Mouse (Mus musculus) hindbrain, embryonic 13.5 days (tissue): Measurements from ENCODE around the gene Nek5. TPM values are rescaled to one million over a fixed set of nuclear protein-coding genes. Genes with fewer than 3 reads are reported as not detected.

ENCODE experiments used
- ATAC-seq: fragments of 200-750 bp; cut with Nextera tagmentation; 2 replicates; pipeline ENCODE4 v1.8.0; 2017; ENCODE audit warnings: moderate TSS enrichment; ENCODE audit not compliant: low FRiP score
- H3K27ac ChIP-seq: fragments of 300-500 bp; sonication (generic); 2 replicates; pipeline ENCODE4 v1.5.1; 2015; ENCODE audit warnings: inconsistent platforms, mild to moderate bottlenecking, moderate library complexity
- H3K27me3 ChIP-seq: fragments of 300-500 bp; sonication (generic); 2 replicates; pipeline ENCODE4 v1.6.1; 2015; ENCODE audit warnings: mild to moderate bottlenecking, inconsistent platforms
- H3K36me3 ChIP-seq: fragments of 300-500 bp; sonication (generic); 2 replicates; pipeline ENCODE4 v1.6.1; 2015; ENCODE audit warnings: mild to moderate bottlenecking, inconsistent platforms
- H3K4me1 ChIP-seq: fragments of 300-500 bp; sonication (generic); replicated peaks from 2 replicates; pipeline ENCODE4 v1.6.1; 2015; ENCODE audit warnings: inconsistent platforms
- H3K4me2 ChIP-seq: fragments of 300-500 bp; sonication (generic); 2 replicates; pipeline ENCODE4 v1.6.1; 2015; ENCODE audit warnings: inconsistent platforms, mild to moderate bottlenecking, moderate library complexity
- H3K4me3 ChIP-seq: fragments of 300-500 bp; sonication (generic); 2 replicates; pipeline ENCODE4 v1.5.1; 2015; ENCODE audit warnings: mild to moderate bottlenecking, inconsistent platforms
- H3K9ac ChIP-seq: fragments of 300-500 bp; sonication (generic); 2 replicates; pipeline ENCODE4 v1.6.1; 2015; ENCODE audit warnings: mild to moderate bottlenecking, inconsistent platforms
- H3K9me3 ChIP-seq: fragments of 300-500 bp; sonication (generic); 2 replicates; pipeline ENCODE4 v1.6.1; 2016; ENCODE audit warnings: inconsistent platforms
- WGBS: fragments of 180-500 bp; shearing (Covaris S2); methylation state at CpG from one replicate; pipeline ENCODE4 v1.1.7; 2015; 5-methylcytosine and 5-hydroxymethylcytosine counted together
- polyA plus RNA-seq: library from polyadenylated mRNA; unstranded; fragments of >200 nt; fragmentation: Nextera tagmentation; extraction: Ambion mirVana; gene quantifications from 2 replicates; pipeline ENCODE4 v1.2.1, GENCODE M21; 2015

Gene Nek5
- 0.56 and 1.3 TPM in 2 replicates for polyA plus RNA-seq

DNA sequence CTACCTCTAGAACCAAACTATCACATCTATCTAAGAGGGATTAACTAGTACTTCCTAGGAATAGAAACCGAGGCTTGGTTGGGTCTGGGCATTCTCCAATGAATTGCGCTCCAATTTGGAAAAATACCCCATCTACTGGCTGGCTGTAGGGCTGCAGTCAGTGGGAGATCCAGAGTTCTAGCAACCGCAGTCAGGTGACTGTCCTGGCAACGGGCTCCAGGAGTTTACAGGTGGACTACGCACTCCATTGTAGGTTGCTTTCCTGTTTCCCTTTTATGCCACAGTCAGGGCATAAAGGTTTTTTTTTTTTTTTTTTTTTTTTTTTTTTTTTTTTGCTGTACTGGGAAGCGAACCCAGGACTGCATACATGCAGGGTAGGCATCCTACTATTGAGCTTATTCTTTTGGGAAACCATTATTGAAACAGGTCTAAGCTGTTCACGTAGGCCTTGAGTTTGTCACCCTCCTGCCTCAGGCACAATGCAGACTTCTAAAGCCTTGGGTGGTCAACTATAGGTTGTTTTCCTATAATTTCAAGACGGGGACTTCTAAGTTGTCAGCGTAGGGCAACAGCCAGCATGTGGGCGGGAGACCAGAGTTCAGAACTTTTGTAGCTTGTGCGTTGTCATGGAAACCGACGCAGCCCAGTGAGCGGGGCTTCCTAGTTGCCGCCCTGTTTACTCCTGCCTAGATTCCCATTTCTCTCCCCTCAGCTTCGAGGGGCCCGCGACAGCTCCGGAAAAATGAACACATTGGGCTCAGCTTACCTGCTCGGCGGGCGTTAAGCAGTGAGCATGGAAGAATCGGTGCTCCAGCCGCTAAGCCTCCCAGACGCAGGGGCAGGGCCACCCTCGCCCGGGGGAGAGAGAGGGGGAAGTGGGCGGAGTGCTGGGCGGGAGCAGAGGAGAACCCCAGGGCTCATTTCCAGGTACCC is at the start of gene Nek5:
Nek5 (minus strand) TSS at position 834 of the 933 bp plus-strand sequence.
- H3K36me3 ChIP-seq = peaks cover 28% of the 10 kb centered on the region
- WGBS = 2% methylated on average over 29 of the region's 29 CpGs
- H3K9ac ChIP-seq = peak within 1 kb of the TSS; percentile 60; the same call in 1 of the 2 replicates
- H3K4me3 ChIP-seq = peak within 1 kb of the TSS; percentile 37
- no peaks in the 10 kb centered on the region for H3K9me3 ChIP-seq
- ATAC-seq = peak; percentile 71
- no peaks in the 10 kb centered on the region; the same call in 1 of the 2 replicates for H3K27me3 ChIP-seq
- H3K27ac ChIP-seq = no peak within 1 kb of the TSS
- H3K4me1 ChIP-seq = peaks cover 7% of the 10 kb centered on the region
- peak within 1 kb of the TSS; percentile 59 for H3K4me2 ChIP-seq

DNA sequence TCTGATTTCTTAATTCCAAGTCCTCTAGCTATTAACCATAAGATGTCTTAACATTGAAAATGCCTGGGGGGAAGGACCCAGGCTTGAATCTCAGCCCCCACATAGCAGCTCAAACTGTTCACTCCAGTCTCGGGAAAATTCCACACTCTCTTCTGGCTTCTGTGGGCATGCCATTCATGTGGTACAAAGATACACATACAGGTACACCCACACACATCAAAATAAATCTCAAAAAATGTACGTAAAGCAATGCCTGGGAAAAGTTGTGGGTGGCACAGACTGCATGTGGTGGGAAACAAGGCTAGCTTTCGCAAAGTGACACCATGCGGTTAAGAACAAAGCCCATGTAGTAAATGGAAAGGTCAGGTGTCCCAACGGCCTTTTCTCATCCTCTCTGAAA is 44.3 kb upstream of the Nek5 start:
- WGBS = 92% methylated on average over 5 of the region's 5 CpGs
- no peaks in the 10 kb centered on the region for H3K9me3 ChIP-seq

DNA sequence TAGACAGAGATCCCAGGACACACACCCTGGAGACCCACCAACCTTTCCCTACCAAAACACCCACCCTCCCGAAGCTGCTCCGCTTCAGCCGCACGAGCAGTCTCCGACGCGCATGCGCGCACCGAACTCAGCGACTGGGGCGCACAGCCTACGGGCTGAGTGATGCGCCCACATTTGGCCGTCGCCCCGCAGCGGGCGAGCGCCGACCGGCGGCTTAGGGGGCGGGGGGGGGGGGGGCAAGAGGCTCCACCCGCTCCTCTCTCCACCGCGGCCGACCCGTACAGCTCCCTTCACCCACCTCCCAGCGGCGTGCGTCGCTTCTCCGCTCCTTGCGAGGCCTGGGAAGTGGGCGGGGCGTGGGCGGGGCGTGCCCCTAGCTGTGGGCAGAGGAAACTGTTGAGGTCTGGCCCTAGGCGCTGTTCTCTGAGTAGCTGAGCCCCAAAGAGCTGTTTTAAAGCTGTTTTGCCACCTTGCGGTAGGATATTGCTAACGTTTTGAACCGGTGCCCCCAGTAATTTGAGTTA is 41.3 kb upstream of the Nek5 start, which contains the start of gene Nek3:
Nek3 (minus strand) TSS at position 356 of the 524 bp plus-strand sequence.
- peak; percentile 98 for ATAC-seq
- peaks cover 9% of the 10 kb centered on the region for H3K4me1 ChIP-seq
- WGBS = under 1% methylated on average over 37 of the region's 43 CpGs
- H3K27ac ChIP-seq = peak within 1 kb of the TSS; percentile 89
- H3K36me3 ChIP-seq = peaks cover 11% of the 10 kb centered on the region
- peak within 1 kb of the TSS; percentile 58 for H3K4me3 ChIP-seq
- no peaks in the 10 kb centered on the region for H3K9me3 ChIP-seq
- H3K4me2 ChIP-seq = peak within 1 kb of the TSS; percentile 52
- H3K27me3 ChIP-seq = no peaks in the 10 kb centered on the region
- peak within 1 kb of the TSS; percentile 73 for H3K9ac ChIP-seq

More for the DNA sequence above, 44.3 kb upstream of the Nek5 start:
- no peak for ATAC-seq
- Histone ChIP-seq H3K9ac (no peak overlapping the region), H3K4me2 (no peak overlapping the region), H3K27me3 (no peaks in the 10 kb centered on the region), H3K36me3 (peaks cover 17% of the 10 kb centered on the region), H3K4me3 (no peak overlapping the region), H3K4me1 (peaks cover 9% of the 10 kb centered on the region), H3K27ac (no peak overlapping the region)

DNA sequence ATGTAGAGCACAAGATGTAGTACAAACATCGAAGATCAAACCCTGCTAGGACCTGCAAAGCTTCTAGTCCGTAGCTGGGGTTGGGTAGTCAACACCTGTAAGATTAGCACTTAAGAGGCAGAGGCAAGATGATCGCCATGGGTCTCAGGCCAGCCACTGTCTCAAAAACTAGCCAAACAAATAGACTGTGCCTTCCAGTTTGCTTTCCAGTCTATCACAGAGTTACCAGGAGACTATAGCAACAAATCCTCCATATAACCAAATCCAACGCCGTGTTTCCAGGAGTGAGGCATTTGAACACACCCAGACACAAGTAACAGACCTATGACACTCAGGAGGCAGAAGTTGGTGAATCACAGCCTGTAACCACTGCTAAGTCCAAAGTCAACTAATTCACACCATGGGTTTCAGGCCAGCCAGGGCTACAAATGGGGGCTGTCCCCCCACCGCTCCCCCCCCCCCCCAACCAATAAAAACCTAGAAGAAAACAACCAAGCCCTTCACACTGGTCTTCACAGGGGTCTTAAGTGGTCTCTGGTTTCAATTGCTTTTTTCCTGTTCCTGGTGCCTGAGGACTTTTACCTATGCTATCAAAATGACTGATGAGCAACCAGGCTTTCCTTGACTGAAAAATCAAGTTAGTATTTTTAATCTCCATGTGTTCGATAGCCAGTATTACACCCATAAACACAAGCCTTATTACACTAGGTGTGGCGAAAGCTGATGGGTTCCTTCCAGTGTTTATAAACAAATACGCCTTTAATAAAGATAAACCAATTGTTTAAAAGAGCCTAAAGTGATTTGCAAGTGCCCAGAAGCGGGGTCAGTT is 40.6 kb upstream of the Nek5 start:
- Histone ChIP-seq H3K27ac (peak overlapping the region; percentile 89), H3K4me1 (peaks cover 9% of the 10 kb centered on the region), H3K9ac (peak overlapping the region; percentile 73), H3K9me3 (no peaks in the 10 kb centered on the region), H3K4me2 (peak overlapping the region; percentile 52), H3K4me3 (peak overlapping the region; percentile 58), H3K36me3 (peaks cover 11% of the 10 kb centered on the region), H3K27me3 (no peaks in the 10 kb centered on the region)
- 55% methylated on average over 10 of the region's 10 CpGs for WGBS
- peak; percentile 71 for ATAC-seq

DNA sequence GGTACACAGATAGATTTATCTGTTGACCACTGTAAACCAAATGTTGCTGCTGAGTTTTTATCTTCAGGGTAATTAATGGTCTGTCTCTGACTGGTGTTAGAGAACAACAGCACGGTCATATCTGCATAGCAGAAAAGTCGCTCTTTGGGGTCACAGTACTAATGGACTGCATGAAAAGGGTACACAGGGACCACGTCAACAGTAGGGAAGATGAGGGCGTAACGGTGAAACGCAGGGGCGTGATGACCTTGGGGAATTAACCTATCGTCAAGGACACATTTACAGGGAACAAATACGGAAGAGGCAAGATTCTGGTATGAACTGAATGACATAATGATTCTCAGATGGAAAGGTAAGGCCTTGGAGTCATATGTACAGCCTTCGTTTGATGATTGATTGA is 39.6 kb upstream of the Nek5 start:
- Histone ChIP-seq H3K4me3 (no peak overlapping the region), H3K27ac (no peak overlapping the region), H3K36me3 (peaks cover 16% of the 10 kb centered on the region), H3K4me1 (peaks cover 9% of the 10 kb centered on the region), H3K4me2 (no peak overlapping the region), H3K27me3 (no peaks in the 10 kb centered on the region), H3K9me3 (no peaks in the 10 kb centered on the region), H3K9ac (no peak overlapping the region)
- WGBS = 93% methylated on average over 10 of the region's 10 CpGs
- no peak for ATAC-seq

DNA sequence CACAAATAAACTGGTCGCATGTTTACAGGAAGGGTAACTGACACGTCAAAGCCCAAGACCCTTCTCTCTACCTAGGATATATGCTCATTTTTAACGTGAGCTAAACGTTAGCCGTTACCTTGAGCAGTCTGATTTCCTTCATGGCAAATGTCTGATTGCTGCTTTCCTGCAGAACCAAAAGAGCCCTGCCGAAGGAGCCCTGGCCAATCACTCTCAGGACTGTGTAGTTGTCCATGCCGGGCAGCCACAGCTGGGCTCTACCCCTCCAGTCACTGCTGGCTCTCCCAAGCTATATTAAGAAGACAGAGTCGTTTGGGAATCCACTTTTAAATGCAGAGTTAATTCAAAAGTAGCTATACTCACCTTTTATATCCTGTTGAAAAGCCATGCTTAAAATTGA is 37.4 kb upstream of the Nek5 start:
- H3K4me2 ChIP-seq = no peak overlapping the region
- H3K27ac ChIP-seq = no peak overlapping the region
- no peak for ATAC-seq
- 91% methylated on average over 8 of the region's 8 CpGs for WGBS
- H3K4me3 ChIP-seq = no peak overlapping the region
- peaks cover 13% of the 10 kb centered on the region for H3K36me3 ChIP-seq
- peaks cover 9% of the 10 kb centered on the region for H3K4me1 ChIP-seq
- no peak overlapping the region for H3K9ac ChIP-seq
- no peaks in the 10 kb centered on the region for H3K9me3 ChIP-seq
- H3K27me3 ChIP-seq = no peaks in the 10 kb centered on the region

DNA sequence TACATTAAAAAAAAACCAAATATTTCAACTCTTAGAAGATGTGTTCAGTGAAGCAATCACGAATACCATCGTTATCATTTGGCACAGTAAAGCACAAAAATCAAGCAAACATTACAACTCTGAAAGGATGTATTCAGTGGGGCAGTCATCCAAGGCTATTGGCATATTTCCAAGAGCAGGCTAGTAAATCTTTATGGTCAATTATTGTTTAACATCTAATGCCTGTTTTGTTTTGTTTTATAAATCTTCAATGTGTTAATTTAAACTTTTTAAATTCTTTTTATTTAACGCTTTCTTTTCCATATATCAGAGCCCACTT is 25.5 kb upstream of the Nek5 start:
- peaks cover 16% of the 10 kb centered on the region for H3K36me3 ChIP-seq
- 88% methylated on average over 3 of the region's 3 CpGs for WGBS
- no peak for ATAC-seq
- no peak overlapping the region for H3K4me2 ChIP-seq
- no peak overlapping the region for H3K4me3 ChIP-seq
- H3K27ac ChIP-seq = no peak overlapping the region
- H3K9me3 ChIP-seq = no peaks in the 10 kb centered on the region
- no peak overlapping the region for H3K9ac ChIP-seq
- no peaks in the 10 kb centered on the region for H3K27me3 ChIP-seq
- no peaks in the 10 kb centered on the region for H3K4me1 ChIP-seq

DNA sequence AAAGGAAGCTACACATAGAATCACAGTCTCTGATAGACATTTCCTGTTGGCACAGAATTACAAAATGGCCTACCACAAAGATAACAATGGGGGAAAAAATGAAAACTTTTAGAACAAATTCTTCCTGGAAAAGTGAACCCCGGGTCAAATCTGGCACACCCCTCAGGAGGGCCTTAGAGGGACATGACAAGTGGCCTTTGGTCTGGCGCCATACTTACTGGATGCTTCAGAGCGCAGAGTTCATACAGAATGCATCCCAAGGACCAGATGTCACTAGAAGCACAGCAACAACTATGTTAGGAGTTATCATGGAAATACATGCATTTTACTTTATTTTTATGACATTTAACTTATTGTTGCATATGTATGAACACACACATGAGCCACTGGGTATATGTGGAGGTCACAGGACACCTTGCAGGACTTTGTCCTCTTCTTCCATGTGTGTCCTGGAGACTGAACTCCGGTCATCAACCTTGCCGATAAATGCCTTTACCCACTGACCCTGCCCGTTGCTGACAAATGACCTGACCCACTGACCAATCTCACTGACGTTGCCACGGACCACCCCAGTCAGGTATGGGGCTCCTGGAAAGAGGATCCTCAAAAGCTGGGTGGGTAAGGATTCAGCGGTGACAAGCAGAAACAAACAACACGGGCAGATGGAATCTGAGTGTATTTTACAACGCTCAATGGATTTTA is 24.9 kb upstream of the Nek5 start:
- no peak overlapping the region for H3K9ac ChIP-seq
- H3K4me3 ChIP-seq = no peak overlapping the region
- peaks cover 11% of the 10 kb centered on the region for H3K36me3 ChIP-seq
- ATAC-seq = no peak
- H3K27ac ChIP-seq = no peak overlapping the region
- no peaks in the 10 kb centered on the region for H3K4me1 ChIP-seq
- no peak overlapping the region for H3K4me2 ChIP-seq
- WGBS = 93% methylated on average over 11 of the region's 11 CpGs
- no peaks in the 10 kb centered on the region for H3K9me3 ChIP-seq
- no peaks in the 10 kb centered on the region for H3K27me3 ChIP-seq

DNA sequence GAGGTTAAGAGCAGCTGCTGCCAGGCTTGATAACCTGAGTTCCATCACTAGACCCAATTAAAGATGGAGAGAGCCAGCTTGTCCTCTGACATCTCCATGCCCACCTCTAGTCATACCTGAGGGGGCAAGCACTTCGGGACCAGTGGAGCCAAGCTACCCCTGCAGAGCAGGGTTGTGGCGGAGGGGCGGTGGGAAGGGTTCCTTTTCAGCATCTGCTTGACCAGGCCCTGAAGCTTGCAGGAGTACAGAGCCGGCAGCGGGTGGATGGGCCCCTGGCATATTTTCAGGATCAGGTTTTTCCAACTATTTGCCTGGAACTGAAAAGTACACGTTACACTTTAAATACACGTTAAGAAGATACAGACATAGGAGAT is 23.5 kb upstream of the Nek5 start:
- Histone ChIP-seq H3K9ac (no peak overlapping the region), H3K4me2 (no peak overlapping the region), H3K4me3 (no peak overlapping the region), H3K36me3 (peaks cover 14% of the 10 kb centered on the region), H3K4me1 (no peaks in the 10 kb centered on the region), H3K9me3 (no peaks in the 10 kb centered on the region), H3K27ac (no peak overlapping the region), H3K27me3 (no peaks in the 10 kb centered on the region)
- ATAC-seq = no peak
- 91% methylated on average over 7 of the region's 7 CpGs for WGBS

DNA sequence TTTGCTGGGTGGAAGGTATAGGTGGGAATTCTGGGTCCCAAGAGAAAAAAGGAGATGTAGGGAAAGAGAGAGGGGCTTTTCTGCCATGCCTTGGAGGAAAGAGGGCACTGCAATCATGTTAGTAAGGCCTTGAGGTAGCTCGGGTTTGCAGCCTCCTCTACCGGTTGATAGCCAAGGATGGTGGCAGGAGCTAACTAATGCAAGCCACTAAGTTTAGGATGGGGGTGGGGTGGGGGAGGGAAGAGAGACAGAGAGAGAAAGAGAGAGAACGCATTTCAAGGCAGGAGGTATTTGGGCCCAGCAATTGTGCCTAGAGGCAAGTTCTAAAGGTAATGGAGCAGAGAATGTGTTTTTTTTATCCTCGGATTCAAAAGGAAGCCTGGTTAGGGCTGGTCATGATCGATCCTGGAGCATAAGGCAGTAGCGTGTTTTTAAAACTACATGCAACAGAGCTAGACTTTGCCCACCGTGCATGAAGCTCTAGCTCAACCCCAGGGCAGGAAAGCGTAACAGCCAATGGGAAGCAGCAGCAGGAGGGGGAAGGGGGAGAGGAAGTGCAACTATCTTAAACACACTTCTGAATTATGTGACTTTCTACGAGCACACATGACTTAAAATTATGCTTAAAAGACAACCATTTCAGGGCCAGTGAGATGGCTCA is 23.0 kb upstream of the Nek5 start:
- H3K27me3 ChIP-seq = no peaks in the 10 kb centered on the region
- WGBS = 83% methylated on average over 9 of the region's 9 CpGs
- H3K36me3 ChIP-seq = peaks cover 15% of the 10 kb centered on the region
- no peak overlapping the region for H3K27ac ChIP-seq
- H3K4me3 ChIP-seq = no peak overlapping the region
- H3K4me1 ChIP-seq = no peaks in the 10 kb centered on the region
- no peak for ATAC-seq
- H3K9me3 ChIP-seq = no peaks in the 10 kb centered on the region
- H3K9ac ChIP-seq = no peak overlapping the region
- no peak overlapping the region for H3K4me2 ChIP-seq

DNA sequence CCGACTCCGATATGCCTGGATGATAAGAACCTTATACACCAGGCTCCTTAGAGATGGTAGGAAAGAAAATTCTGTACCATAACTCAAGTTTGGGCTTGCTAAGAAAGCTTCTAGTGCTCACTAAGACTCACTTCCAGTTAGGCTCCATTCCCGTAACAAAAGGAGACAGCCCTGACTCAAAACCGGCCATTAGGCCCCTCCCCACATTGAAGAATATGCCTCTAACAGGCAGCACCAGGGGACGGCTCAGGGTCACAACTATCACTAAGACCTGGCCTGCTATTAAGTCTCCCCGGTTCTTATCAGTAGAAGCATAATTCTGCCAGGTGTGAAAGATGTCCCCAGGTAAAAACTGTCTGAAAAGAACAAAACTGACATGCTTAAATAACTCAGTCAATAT is 21.0 kb upstream of the Nek5 start:
- ATAC-seq = no peak
- H3K9me3 ChIP-seq = no peaks in the 10 kb centered on the region
- no peak overlapping the region for H3K4me2 ChIP-seq
- H3K4me1 ChIP-seq = no peaks in the 10 kb centered on the region
- no peak overlapping the region for H3K4me3 ChIP-seq
- H3K36me3 ChIP-seq = peaks cover 28% of the 10 kb centered on the region
- 90% methylated on average over 6 of the region's 6 CpGs for WGBS
- no peaks in the 10 kb centered on the region for H3K27me3 ChIP-seq
- H3K9ac ChIP-seq = no peak overlapping the region
- no peak overlapping the region for H3K27ac ChIP-seq
